Mouse (Mus musculus) left cerebral cortex, postnatal 25 days (tissue): Measurements from ENCODE around the gene Flad1. TPM values are rescaled to one million over a fixed set of nuclear protein-coding genes. Genes with fewer than 3 reads are reported as not detected.

ENCODE experiments used
- DNase-seq, 2 experiments: peaks; one replicate each; pipeline ENCODE4 v3.0.0; 2022; ENCODE audit warnings: low spot score in 2 of 2, mixed read lengths in 1 of 2
- intact Hi-C: fragments of 180-260 bp; cut with DNase I; formaldehyde crosslinking; loops from one replicate; pipeline ENCODE4 v1.15.1; 2025
- total RNA-seq, 2 experiments: library from RNA; stranded (reverse); gene quantifications; 2 replicates each; pipeline ENCODE4 v1.2.3; 2021

Flad1 gene
- total RNA-seq, 2 experiments from 2014 or later, result 32.6 to 32.9 TPM

GRCm38 (mm10) chr3:89408448-89408847 is 3.2 kb downstream of the Flad1 start:
- intact Hi-C loops, result no loop called here
- no peak for DNase-seq

GRCm38 (mm10) chr3:89406887-89407286 is 4.8 kb downstream of the Flad1 start:
- DNase-seq, result no peak
- intact Hi-C loops, result no loop called here

GRCm38 (mm10) chr3:89402693-89403092 is 9.0 kb downstream of the Flad1 start, which contains the start of gene Lenep:
Gene Lenep, minus strand, starts transcription at chr3:89402793.
- no peak for DNase-seq
- intact Hi-C loops, result no loop called here

GRCm38 (mm10) chr3:89401329-89401728 is 10.3 kb downstream of the Flad1 start:
- intact Hi-C loops, result no loop called here
- no peak for DNase-seq

DNA sequence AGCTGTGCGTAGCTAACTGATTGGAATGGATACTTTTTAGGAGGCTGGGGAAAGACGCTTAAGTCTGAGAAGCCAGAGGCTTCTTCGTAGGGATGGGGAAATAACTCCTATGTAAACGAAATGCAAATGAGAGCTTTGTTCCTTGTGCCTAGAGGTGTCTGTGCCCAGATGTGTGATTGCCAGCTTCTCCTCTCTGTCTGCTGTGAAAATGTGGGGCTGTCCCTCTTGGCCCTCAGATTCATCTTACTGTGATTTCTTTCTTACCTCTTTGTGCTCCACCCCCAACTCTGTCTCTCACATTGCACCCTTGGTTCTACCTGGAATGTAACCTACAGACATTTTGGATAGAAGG is 15.0 kb downstream of the Flad1 start:
- no peak for DNase-seq
- intact Hi-C loops, result loop anchor here (2.0 kb wide), 1 partner anchor 92 kb away; no protein-coding TSS in a partner anchor

- intact Hi-C loops, result loop anchor here (2.0 kb wide), 1 partner anchor 93 kb away; no protein-coding TSS in a partner anchor
- peak in 1 of 2 experiments; percentile 62 for DNase-seq
Observed at GRCm38 (mm10) chr3:89395806-89396653, 15.6 kb downstream of the Flad1 start.

DNA sequence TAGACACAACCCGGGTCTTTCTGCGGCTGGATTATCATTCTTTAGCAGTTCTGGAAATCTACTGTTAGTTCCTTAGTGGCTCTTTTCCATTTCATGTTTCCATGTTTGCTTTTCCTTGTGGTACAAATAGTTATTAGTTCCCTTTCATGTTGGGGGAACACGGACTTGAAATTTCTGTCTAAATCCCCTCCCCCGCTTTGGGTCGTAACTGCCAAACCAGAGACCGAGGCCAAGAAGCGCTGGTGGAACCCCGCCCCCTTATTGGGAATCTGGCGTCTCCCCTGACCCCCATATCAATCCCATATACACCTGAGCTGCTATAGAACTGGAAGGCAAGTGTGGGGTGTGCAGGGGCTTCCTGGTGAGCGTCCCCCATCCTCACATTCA is 16.3 kb downstream of the Flad1 start:
- intact Hi-C loops, result no loop called here
- DNase-seq, result no peak

GRCm38 (mm10) chr3:89394894-89395256 is 16.8 kb downstream of the Flad1 start:
- peak; percentile 54 to 61 for DNase-seq
- intact Hi-C loops, result no loop called here

DNA sequence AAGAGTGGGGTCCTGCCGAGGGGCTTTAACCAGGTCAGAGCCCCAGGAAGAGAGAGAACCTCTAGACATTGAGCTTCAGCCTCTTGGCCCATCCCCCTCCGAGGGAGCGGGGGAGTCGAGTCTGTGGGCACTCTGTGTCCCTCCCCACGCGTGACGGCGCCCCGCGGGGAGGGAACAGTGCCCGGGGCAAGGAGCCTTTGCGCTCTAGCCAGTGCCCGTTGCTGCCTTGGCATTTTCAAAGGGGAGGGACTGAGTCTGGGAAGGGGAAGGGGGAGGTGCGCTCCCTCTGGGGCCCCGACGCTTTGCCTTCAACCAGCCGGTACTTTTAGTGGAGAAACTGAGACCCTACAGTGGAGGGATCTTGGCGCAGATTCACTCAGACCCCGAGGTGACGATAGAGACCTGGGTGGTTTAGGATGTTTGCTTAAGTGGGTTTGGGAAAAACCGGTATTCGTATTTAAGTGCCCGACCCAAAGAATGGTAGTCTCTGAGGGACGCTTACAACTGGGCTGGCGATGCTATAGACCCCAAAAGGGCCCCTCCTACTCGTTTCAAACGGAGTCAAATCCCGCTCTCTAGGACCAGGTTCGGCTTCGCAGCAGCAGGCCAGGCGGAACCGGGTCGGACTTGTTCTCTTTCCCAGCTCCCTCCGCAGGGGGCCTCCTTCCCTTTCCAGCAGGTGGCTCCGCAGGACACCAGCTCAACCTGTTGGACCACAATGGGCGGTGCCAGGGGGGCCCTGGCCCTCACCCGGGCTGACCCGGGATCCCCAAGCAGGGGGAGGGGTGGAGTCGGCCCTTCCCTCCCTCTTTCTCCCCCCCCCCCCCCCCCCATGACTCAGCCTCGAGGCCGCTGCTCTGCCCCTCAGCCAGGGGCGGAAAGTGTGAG is 17.4 kb downstream of the Flad1 start, which contains the start of gene Zbtb7b:
Zbtb7b (minus strand) TSS at position 771 of the 888 bp plus-strand sequence.
- intact Hi-C loops, result no loop called here
- peak; percentile 51 to 56 for DNase-seq

DNA sequence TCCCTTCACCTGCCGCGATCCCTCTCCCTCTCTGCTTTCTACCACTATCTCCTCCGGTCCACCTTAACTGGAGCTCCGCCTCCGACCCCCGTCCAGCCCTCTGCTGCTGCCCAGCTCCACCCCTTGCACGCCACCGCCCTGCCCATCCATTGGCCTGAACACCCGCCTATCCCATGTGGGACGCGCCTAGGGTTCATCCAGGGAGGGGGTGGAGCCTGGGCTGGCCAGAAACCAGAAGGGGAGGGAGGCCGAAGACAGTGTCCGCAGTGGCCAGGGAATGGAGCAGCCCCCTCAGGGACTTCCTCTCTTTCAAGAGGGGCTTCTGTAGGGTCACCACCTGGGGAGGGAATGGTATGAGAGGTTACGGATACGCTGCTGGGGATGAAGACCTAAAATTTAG is 18.1 kb downstream of the Flad1 start:
- intact Hi-C loops, result no loop called here
- peak; percentile 92 to 98 for DNase-seq

DNA sequence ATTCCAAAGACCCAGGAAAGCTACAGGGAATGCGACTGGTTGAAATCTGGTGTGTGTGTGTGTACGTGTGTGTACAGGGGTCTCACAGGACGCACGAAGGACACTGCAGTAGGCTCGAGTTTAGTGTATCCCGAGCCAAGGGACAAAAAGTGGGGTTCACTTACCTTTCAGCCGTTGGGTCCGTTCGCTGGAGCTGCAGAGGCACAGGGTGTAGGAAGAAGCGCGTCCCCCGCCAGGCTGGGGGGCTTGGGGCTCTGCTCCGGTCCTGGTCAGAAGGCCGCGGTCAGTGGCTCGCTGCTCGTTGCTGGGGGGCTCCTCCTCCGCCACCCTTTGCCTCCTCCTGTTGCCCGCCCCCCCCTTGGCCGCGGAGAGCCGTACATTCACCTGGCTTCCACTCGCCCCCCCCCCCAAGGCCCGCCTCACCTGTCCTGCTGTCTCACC is 18.8 kb downstream of the Flad1 start:
- DNase-seq, result no peak
- intact Hi-C loops, result no loop called here

DNA sequence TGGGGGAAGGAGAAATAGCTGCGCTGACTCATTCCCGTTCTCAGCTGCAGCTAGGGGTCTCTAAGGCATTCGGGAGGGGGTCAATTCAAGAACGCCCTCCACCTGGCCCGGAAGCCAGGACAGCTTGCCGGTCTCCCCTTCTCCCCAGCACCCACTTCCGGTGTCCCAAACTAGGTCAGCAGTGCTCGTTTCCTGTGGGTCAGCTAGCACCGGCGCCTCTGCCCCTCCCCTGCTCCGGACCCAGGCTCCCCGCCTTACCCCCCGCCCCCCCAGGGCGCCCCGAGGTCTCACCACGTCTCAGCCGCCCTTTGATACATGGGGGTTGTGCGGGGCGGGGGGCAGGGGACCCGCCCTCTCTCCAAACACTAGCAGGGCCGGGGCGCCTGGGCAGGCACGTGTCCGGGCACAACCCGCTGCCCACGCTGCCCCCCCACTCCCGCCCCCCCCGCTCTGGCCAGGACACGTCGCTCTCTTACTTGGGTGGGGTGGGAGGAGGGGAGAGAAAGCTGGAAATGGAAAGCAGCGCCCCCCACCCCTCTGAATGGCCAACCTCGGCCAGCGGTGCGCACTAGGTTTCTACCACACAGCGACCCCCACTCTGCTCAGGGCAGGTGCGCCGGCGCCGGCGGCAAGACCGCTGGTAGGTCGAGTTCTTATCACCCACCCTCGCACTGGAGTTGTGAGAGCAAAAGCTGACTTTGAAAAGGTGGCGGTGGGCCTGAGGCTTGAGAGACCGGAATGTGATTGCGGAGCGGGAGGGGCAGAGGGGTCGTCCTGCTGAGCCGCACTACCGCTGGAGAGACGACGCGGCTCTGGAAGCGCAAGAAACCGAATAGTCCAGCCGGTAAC is 19.8 kb downstream of the Flad1 start:
- intact Hi-C loops, result no loop called here

GRCm38 (mm10) chr3:89390699-89391662 is 20.7 kb downstream of the Flad1 start:
- no peak for DNase-seq
- intact Hi-C loops, result no loop called here

More for the DNA sequence above, 19.8 kb downstream of the Flad1 start:
- DNase-seq, result no peak

GRCm38 (mm10) chr3:89390111-89390515 is 21.6 kb downstream of the Flad1 start:
- intact Hi-C loops, result no loop called here
- no peak for DNase-seq

GRCm38 (mm10) chr3:89388901-89389740 is 22.5 kb downstream of the Flad1 start:
- peak in 1 of 2 experiments; percentile 50 for DNase-seq
- intact Hi-C loops, result no loop called here

- peak in 1 of 2 experiments; percentile 35 for DNase-seq
- intact Hi-C loops, result no loop called here
Observed at GRCm38 (mm10) chr3:89388134-89388881, 23.4 kb downstream of the Flad1 start.

GRCm38 (mm10) chr3:89387632-89388031 is 24.0 kb downstream of the Flad1 start:
- intact Hi-C loops, result no loop called here
- no peak for DNase-seq
